Mouse (Mus musculus) brain, embryonic 18.5 days (tissue): ENCODE data around the gene Smad6.
A peak's percentile ranks its signal among the peaks of the same experiment; 100 is the strongest.

Source experiments
- DNase-seq: peaks from one replicate; pipeline ENCODE4 v3.0.0-alpha.2; 2012; ENCODE audit warnings: low read depth, low spot score

Gene Smad6

DNA sequence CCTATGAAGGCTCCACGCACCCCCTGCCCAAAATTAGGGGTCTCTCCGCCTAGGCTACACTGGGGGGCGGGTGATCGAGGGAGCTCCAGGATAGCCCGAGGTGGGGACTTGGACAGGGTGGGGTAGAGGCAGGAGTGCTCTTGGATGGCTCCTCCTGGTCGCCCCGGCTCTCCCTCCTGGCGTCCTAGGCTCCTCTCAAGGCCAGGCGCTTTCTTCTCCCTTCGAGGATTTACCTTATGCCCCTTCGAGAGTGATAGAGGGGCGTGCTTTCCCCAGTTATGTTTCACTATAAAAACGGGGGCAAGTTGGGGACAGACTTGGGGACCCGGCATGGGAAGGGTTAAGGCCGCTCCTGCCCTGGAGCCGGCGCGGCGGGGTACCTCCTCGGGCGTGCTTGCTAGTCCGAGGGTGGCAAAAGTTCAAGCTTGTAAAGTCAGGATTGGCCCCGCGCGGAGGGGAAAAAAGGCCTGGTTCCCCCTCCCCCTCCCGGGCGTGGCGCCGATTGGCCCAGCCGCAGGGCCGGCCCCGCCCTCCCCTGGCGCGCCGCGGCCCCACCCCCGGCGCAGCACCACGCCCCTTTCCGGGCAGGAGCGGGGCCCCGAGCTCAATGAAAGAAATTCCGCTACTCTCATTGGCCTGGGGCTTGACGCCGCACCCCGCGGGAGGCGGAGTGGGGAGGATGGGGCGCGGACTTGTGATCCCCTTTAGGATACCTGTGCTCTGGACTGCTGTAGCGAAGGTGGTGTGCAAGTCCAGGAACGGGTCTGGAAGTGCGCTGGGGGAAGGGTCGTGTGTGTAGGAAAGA lies 905 bp upstream of the Smad6 start:
- peak; percentile 56 for DNase-seq

DNA sequence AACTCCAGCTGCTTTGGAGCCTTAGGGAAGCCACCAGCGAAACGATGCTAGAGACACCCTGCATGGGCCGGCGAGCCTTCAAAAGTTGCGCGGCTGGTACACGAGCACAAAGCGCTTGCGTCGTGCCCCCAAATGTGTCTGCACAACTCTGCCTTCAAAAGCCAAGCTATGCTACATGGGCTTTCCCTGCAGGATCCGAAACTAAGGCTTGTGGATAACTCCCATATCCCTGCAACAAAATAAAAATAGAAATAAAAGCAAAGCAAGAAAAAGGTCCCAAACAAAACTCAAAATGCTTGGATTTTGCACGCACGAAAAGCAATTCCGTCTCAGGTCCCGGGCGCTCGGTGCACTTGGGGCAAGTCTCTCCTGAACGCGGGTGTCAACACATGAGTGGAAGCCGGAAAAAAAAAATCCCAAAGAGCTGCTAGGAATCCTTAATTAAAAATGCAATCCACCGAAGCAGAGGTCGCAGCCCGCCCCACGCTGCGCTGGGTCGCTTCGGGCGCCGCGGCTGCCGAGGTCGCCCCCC lies 474 bp downstream of the Smad6 start:
- DNase-seq: no peak

DNA sequence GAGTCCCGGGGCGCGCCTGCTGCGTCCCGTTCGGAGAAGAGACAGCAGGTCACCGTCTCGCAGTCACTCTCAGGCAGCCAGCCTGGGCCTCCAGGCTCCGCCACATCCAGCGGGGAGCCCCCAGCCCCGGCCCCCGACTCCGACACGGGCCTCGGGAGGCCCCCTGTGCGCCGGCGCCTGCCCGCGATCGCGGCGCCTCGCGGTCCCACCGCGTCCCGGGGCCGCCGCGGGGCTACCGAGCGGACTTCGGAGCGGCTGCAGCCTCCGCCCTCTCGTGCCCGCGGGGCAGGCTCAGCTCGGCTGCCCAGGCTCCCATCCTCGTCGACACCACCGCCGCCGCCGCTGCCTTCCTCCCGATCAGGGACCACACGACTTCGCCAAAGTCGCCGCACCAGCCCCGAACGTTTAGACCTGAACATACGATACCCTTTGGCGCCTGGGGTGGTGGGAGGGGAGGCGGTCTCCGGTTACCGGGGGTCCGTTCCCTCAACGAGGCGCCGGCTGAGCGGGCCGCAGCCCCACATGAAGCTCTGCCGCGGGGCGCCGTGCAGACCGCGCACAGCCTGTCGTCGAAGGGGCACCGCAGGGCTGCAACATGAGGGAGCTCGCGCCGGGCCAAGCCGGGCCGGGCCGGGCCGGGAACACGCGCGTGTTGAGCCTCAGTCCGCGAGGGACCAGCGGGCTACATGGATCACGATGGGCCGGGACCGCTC lies 1.1 kb downstream of the Smad6 start:
- DNase-seq: no peak

DNA sequence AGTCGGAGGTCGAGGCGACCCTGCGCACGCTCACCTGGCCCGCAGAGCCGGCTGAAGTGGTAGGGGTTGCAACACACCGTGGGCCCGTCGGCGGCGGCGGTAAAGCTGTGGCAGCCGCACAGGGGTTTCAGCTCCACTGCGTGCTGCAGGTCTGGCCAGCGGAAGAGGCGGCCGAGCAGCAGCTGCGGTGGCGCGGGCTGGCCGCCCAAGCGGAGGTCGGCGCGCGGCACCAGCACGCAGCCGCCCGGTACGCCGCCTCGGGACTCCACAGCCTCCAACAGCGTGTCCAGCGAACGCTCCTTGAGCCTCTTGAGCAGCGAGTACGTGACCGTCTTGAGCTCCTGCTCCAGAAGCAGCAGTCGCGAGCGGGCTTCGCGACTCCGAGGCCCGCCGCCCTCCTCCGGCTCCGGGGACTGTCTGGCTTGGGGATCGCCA lies 1.7 kb downstream of the Smad6 start:
- DNase-seq: no peak

DNA sequence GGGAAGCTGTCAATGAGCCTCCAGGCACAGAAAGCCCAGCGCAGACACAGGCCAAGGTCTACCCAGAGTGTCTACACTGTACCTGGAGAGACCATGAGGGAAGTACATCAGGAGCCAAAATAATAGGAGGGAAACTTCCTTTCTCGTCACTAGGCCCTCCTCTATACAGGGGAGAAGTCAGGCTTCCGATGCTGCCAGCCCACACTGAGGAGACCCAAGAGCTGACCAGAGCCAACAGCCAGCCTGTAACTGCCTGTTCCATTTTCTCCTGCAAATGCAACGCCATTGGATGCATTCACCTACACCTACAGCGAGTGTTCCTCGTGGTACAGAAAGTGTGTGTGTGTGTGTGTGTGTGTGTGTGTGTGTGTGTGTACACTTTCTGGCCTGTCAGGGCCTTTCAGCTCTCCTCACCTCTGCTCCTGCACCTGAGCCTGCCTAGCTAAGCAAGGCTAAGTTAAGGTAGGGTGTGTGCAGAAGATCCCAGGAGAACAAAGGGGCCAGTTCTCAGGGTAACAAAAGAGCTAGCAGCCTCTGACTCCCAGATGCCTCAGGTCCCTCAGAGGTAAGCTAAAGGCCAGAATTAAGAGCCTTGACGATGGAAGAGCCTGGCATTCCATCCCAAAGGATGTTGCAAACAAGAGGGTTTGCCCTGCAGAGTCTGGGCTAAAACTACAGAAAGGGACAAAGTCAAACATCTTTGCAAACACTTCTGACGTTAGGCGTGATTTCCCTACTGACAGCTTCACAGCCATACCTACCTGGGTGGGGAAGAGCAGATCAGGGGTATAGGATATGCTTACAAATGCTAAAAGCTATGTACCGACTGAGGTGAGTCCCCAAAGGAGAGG lies 2.6 kb downstream of the Smad6 start:
- DNase-seq: no peak

DNA sequence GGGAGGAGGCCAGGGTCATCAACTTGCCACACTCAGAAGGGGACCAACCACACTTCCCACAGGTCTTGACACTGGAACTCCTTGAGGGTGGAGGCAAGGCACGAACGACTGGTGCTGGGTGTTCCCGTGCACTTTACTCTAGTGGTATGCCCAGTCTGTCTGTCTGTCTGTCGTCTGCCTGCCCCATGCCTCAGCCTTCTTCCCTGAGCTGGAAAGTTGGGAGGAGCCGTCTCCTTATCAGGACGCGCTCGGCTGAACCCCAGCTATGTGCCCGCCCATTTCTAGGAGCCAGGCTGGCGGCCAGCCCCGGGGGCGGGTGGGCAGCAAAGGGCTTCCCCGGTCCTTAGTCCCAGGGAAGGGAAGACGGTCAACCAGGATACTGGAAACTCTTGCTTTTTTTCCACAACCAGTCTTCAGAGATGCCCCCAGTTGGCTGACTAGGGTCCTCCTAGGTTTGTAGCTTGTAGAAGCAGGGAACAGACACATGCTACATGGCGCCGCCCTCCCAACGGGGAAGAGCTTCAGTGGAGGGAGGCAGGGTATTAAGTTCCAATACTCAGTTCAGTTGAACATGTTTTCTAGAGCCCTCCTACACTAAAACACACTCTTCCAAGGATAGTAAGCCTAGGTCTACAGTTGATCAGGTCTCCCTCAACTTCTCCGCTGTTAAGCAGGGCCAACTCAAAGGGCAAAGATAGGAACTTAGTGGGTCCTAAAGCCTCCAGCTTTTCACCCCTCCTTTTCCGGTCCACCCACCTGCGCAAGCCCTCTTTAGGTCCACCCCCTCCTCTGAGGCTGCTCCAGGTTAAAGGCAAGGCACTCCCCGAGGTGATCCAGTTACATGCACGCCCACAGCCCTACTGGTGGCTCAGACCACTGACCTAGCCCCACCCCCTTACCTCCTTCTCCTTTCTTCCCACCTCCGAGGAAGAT lies 3.7 kb downstream of the Smad6 start:
- DNase-seq: no peak

DNA sequence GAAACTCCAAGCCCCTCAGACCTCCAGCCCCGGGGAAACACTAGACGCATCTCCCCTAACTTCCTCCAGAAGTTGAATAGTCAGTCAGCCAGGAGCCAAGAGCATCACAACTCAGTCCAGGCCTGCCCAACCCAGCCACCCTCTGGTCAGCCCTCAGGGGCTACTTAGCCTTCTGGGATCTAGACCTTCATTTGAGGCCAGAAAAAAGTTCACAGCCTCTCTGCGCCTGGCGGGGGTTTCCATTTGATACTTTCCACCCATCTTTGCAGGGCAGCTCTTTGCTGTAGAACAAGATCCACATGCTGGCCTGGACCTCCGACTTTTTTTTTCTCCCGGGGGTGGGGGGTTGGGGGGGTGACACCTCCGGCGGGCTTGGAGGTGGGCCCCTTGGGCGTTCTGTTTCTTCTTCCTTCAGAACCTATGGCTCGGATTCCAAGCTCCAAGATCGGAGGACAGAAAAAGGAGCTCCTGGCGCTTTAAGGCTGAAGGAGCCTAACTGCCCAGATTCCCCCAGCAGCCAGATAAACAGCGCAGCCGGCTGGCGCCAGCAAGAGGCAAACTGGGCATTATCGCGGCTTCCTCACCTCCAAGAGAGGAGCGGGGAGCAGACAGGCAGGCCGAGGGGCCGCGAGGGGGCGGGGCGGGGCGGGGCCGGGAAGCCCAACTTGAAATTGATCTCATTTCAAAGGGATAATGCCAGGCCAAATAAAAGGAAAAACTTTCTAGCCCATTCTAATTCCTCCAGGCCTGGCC lies 5.0 kb downstream of the Smad6 start:
- no peak for DNase-seq

DNA sequence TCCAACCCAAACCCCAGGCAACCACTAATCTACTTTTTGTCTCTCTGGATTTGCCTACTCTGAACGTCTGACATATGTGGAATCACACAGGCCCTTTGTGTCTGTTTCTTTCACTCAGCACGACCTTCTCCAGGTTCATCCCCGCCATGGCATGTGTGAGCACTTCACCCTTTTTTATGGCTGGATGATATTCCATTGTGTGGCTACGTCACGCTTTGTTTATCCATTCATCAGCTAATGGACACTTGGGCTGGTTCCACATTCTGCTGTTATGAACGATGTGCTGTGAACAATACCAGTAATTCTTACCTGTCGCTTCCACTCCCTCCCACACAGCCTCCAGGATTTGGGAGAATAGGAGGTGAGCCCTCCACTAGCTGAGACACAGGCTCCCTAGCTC lies 5.8 kb downstream of the Smad6 start:
- DNase-seq: no peak

DNA sequence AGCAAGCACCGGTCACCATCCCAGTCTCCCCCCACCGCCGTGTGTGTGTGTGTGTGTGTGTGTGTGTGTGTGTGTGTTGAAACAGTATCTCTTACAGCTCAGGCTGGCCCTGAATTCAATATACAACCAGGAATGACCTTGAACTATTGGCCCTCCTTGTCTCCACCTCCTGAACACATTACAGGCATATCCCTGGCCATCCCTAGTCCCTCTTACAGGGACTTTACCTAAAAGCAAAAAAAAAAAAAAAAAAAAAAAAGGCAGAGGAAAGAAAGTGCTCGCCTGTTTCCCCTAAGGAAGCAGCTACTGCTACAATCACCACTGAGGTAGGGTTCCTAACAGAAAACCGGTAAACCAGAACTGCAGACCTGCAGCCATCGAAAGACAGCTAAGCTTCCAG lies 7.1 kb downstream of the Smad6 start:
- no peak for DNase-seq

DNA sequence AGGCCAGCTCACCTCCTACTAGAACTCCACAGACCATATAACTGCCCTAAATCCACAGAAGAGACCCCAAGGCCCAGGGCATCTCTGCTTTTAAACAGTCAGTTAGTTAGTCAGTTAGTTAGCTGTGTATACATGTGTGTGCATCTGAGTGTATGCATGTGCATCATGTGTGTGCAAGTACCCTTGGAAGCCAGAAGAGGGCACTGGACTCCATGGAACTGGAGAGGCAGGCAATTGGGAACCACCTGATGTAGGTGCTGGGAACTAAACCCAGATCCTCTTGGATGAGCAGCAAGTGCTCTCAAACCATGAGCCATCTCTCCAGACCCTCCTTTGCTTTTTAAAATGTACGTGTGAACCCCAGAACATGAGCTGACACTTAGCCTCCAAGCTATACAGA lies 10.5 kb downstream of the Smad6 start:
- DNase-seq: no peak

DNA sequence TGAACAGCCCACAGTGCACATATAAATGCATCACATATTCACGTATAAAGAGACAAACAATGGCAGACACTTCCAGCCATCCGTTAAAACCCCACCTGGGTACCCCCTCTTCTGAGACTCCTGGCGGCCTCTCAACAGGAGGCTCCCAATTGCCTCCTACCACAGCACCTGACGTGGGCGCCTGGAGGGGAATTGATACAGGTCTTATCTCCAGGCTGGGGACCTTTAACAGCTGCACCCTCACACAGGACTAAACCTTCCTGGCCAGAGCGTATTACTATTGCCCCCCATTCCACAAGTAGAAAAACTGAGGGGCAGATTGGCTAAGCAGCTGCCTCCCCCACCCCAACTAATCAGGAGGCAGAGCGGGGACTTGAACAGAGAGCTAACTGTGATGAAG lies 18.9 kb downstream of the Smad6 start:
- DNase-seq: no peak

DNA sequence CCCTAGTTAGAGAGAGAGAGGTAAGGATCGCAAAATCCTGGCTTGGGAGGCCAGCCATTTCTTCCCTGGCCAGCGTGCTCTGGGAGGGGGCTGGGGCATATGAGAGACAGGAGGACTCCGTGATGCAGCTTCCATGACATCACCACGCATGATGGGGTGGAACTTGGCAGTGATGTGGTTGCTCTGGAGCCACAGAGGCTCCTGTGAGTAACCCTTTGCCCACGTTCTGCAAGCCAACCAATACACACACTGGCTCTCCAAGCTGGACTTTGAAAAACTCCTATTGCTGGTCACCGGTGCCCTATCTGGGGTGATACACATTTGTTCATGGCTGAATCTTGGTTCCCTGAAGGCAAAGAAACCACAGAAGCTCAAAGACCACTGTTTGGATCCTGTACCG lies 20.8 kb downstream of the Smad6 start:
- no peak for DNase-seq

DNA sequence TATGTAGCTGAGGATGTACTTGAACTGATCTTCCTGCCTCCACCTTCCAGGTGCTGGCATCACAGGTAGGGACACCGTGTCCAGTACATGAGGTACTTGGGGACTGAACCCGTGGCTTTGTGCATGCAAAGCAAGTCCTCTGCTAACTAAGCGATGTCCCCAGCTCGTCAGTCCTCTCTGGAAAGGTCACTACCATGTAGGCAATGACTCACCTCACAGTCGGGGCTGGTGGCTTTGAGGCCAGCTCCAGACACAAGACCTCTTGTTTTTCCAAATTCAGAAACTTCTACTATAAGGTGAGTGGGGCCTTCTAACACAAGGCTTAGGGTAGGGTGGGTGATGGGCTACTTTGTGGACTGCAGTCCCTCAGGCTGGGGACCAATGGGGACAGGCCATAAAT lies 21.8 kb downstream of the Smad6 start:
- no peak for DNase-seq

DNA sequence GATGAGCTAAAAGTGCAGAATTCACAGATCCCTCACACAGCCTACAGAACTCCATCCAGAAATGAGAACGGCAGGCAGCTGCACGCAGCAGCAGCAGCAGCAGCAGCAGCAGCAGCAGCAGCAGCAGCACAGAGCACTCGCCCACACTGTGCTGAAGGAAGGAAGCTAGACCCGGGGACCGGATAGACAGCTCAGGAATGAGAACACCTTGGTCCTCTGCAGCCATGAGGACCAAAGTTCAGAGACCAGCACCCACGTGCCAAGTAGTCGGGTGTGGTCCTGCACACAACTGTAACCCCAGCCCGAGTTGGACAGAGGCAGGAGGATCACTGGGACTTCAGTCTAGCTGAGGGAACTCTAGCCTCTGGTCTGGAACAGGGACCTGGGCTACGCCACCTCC lies 22.7 kb downstream of the Smad6 start:
- no peak for DNase-seq

DNA sequence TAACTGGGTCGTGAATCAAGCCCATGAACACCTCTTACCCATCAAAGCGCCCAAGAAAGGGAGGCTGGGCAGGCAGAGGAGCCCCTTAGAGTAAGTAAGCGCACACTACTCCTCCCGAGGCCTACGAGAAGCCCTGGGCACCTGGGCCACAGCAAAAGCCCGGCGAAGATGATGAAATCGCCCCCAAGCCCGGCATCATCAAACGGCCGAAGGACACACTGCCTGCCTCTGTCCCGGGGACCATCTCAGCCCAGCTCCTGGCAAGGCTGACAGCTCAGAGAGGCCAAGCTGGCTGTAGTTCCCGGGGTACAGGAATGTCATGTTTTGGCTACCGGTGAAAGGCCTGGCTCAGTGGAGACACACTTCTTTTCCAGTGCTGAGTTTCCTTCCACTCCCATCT lies 23.8 kb downstream of the Smad6 start:
- no peak for DNase-seq

DNA sequence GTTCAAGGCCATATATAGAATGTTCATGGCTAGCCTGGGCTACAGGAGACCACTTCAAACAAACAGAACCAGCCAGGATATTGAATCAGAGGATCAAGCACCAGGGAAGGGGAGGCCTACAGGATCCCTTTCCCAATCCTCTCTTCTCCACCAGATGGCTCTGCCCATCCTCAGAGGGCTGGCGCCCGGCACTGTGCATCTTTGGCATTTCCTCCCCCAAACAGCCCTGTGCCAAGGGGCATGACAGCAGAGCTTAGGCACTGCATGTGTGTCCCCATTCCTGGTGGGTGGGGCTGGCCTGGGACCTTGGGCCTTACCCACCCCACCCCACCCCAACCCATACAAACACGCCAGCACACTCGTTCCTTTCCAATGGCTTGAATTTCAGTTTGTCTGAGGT lies 24.4 kb downstream of the Smad6 start:
- no peak for DNase-seq

DNA sequence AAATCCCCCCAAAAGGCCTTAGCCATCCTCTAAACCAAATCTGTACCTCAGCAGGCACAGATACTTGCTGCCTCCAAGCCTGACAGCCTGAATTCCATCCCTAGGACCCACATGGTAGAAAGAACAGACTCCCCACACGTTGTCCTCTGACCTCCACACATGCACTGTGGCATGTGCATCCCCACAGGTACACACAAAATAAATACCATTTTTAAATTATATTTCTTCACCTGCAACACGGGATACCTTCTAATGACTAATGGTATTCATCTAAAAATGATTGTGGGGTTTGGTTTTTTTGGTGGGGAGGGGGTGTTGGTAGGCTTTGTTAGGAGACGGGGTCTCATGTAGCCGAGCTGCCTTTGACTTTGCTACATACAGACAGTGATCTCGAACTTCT lies 28.6 kb downstream of the Smad6 start:
- DNase-seq: no peak

DNA sequence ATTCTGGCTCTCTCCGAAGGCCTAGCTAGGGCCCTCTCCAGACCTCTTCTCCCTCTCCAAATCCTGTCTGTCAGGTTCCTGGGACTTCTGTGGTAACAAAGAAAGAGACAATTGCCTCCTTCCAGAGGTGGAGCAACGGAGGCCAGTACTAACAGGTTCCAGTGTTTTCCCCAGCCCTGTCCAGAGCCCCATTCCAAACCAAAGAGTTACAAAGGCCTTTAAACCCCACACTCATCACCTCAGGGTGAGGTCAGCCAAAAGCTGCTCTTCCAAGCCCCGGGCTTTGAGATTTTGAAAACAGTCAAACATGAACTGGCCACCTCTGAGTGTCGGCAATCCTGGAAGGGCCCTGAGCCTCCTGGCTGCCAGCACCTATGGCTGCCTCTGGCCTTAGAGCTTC lies 29.1 kb downstream of the Smad6 start:
- no peak for DNase-seq

DNA sequence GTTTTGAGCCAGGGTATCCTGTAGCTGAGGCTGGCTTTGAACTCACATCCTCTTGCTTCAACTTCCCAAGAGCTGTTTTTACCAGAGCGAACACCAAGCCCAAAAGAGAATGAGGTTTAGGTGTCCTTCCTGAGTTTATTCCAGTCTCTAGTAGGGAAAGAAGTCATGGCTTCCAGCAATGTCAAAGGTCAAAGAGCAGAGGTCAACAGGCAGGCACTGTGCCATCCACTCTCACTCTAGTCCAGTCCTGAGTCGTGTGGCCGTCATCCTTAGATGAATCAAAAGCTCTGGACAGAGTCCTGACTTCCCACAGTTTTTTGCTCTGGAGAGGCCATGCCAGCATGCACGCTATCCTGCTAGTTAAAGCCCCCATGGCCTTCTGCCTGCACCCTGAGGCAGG lies 30.7 kb downstream of the Smad6 start:
- no peak for DNase-seq

DNA sequence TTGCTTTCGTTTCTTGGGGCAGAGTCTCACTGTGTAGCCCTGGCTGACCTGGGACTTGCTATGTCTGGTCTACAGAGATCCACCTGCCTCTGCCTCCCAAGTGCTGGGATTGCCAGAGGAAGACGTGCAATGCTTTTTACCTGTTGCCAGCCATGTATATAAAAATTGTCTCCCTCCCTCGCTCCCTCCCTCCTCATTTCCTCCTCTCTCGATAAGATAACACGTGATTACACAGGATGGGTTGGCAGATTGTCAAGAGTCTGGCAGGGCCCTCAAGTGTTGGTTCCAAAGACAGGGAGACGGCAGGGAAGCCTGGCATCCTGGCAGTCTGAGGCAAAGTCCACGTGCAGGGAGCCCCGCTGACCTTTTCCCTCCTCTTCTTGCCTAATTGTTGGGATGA lies 32.2 kb downstream of the Smad6 start:
- DNase-seq: no peak
